Mouse (Mus musculus) liver, postnatal 0 days (tissue): ENCODE measurements around the gene Hoxa6.

Experiments used
- CTCF ChIP-seq: sonication (generic); IDR thresholded peaks from 2 replicates; pipeline ENCODE4 v1.5.1; 2016; ENCODE audit warnings: antibody characterized with exemption, low read depth
- EP300 ChIP-seq: IDR thresholded peaks from 2 replicates; pipeline ENCODE4 v1.6.1; 2016; ENCODE audit warnings: antibody characterized with exemption, low read depth, mild to moderate bottlenecking

DNA sequence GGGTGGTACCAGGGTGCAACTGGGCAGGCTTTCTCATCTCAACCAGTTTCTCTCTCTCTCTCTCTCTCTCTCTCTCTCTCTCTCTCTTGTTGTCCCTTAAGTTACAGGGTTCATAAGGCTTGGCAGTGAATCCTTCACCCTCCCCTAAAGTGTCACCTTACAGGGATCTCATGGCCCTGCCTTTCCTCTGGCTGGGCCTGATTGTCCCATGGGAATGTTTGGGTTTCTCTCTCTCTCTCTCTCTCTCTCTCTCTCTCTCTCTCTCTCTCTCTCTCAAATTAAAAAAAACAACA, 892 bp downstream of the Hoxa6 start:
- no peak for TF ChIP-seq CTCF
- TF ChIP-seq EP300 = no peak
